Mouse (Mus musculus) G1E (cell line): ENCODE measurements around the gene Akap12. TPM values are rescaled to one million over a fixed set of nuclear protein-coding genes. Genes with fewer than 3 reads are reported as not detected.

Experiments used
- ATAC-seq: 2 replicates; pipeline ENCODE4 v1.8.0; 2016; ENCODE audit warnings: mild to moderate bottlenecking; ENCODE audit not compliant: insufficient number of reproducible peaks, poor library complexity, low FRiP score, severe bottlenecking; ENCODE audit errors: extremely low read depth
- DNase-seq: peaks from one replicate; pipeline ENCODE4 v3.0.0; 2012; ENCODE audit warnings: low spot score
- H3K27me3 ChIP-seq: 2 replicates; pipeline ENCODE4 v1.6.1; 2012; ENCODE audit warnings: mild to moderate bottlenecking, low read length, inconsistent platforms; ENCODE audit not compliant: insufficient read depth
- H3K36me3 ChIP-seq: replicated peaks from 2 replicates; pipeline ENCODE3; 2012; ENCODE audit warnings: mild to moderate bottlenecking, inconsistent platforms
- H3K4me1 ChIP-seq: 2 replicates; pipeline ENCODE4 v1.6.1; 2012; ENCODE audit warnings: low read depth, low read length, inconsistent platforms, mixed read lengths; ENCODE audit not compliant: insufficient read depth
- H3K4me3 ChIP-seq: 2 replicates; pipeline ENCODE4 v1.5.1; 2012; ENCODE audit warnings: low read depth, mild to moderate bottlenecking, inconsistent platforms, low read length, moderate library complexity, mixed read lengths
- H3K9me3 ChIP-seq: replicated peaks from 2 replicates; pipeline ENCODE4 v1.6.1; 2012; ENCODE audit warnings: inconsistent platforms
- CTCF ChIP-seq: IDR thresholded peaks from 2 replicates; pipeline ENCODE4 v1.5.1; 2012; ENCODE audit warnings: low read depth, low read length, inconsistent platforms, mixed read lengths
- GATA1 ChIP-seq: IDR thresholded peaks from 2 replicates; pipeline ENCODE4 v1.6.1; 2012; ENCODE audit warnings: borderline replicate concordance, low read length, inconsistent platforms, mixed read lengths
- GATA2 ChIP-seq: IDR thresholded peaks from 2 replicates; pipeline ENCODE4 v1.6.1; 2012; ENCODE audit warnings: low read depth, low read length, inconsistent platforms, borderline replicate concordance
- POLR2AphosphoS5 ChIP-seq: IDR thresholded peaks from 2 replicates; pipeline ENCODE4 v1.6.1; 2012; ENCODE audit warnings: low read depth, low read length, inconsistent platforms; ENCODE audit not compliant: insufficient replicate concordance
- TAL1 ChIP-seq: conservative IDR thresholded peaks from 2 replicates; pipeline ENCODE4 v1.6.1; 2012; ENCODE audit warnings: low read depth, low read length, inconsistent platforms, mixed read lengths
- polyA plus RNA-seq: library from polyadenylated mRNA; stranded (reverse); fragments of >175 nt; gene quantifications from 2 replicates; pipeline ENCODE4 v1.2.3, GENCODE M21; 2012
- total RNA-seq, 2 experiments: library from RNA; stranded (forward) in 1 of 2; stranded (reverse) in 1 of 2; fragments of 200-1000 nt in 1 of 2; fragments of >200 nt in 1 of 2; fragmentation: Nextera tagmentation in 1 of 2; gene quantifications; 2 replicates each; pipeline ENCODE4 v1.2.3; 2014 to 2017

Gene Akap12
- total and polyA plus RNA-seq, 3 experiments: 0.11 TPM; not detected in 2

GRCm38 (mm10) chr10:4364618-4365017 lies 98.4 kb downstream of the Akap12 start:
- peaks cover 13% of the 10 kb centered on the region for H3K36me3 ChIP-seq
- peaks cover 12% of the 10 kb centered on the region for H3K9me3 ChIP-seq
- DNase-seq: no peak
- no peaks in the 10 kb centered on the region for H3K4me1 ChIP-seq
- no peak for ATAC-seq
- no peaks in the 10 kb centered on the region for H3K27me3 ChIP-seq
- TF ChIP-seq GATA2: no peak
- TF ChIP-seq CTCF: no peak
- TF ChIP-seq GATA1: no peak
- TF ChIP-seq TAL1: no peak
- TF ChIP-seq POLR2AphosphoS5: no peak
- no peak overlapping the region for H3K4me3 ChIP-seq

DNA sequence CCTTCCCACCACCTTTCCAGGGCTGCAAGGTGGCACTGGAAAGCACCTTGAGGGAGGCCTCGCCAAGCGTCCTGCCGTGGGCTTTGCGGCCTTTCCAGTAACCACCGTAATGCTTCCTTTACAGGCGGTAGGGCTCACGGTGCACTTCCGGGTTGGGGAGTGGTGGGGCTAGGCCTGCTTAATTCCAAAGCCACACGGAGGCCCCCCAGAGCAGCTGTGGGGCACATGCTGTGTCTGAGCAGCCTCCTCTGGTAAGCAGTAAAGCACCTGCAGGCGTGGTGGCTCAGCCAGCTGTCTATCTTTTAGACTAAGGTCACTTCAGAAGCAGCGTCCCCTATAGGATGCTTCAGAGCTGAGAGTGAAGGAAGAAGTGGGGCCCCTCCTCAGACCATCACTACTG lies 103.9 kb downstream of the Akap12 start:
- Histone ChIP-seq H3K36me3 (peaks cover 54% of the 10 kb centered on the region), H3K27me3 (no peaks in the 10 kb centered on the region), H3K9me3 (no peaks in the 10 kb centered on the region), H3K4me1 (no peaks in the 10 kb centered on the region), H3K4me3 (no peak overlapping the region)
- TF ChIP-seq POLR2AphosphoS5 (no peak), GATA1 (no peak), TAL1 (no peak), CTCF (no peak), GATA2 (no peak)
- DNase-seq (no peak), ATAC-seq (no peak)

DNA sequence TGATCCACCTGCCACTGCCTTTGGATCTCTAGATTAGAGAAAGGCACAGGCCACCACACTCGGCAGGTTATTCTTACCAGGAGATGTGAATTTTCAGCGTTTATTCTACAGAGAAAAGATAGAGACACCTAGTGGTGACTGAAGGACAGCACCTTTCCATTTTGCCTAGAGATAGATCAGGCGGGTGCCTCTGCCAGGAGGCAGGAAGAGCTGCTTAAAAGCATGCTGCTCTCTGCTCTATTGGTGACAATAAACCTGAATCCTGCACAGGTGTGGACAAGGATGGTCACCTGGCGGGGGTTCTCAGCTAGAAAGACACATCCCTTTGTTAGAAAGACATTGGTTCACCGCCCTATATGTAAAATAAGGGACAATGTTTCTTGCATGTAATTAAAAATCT lies 105.8 kb downstream of the Akap12 start:
- peaks cover 58% of the 10 kb centered on the region for H3K36me3 ChIP-seq
- peak; percentile 20 for DNase-seq

DNA sequence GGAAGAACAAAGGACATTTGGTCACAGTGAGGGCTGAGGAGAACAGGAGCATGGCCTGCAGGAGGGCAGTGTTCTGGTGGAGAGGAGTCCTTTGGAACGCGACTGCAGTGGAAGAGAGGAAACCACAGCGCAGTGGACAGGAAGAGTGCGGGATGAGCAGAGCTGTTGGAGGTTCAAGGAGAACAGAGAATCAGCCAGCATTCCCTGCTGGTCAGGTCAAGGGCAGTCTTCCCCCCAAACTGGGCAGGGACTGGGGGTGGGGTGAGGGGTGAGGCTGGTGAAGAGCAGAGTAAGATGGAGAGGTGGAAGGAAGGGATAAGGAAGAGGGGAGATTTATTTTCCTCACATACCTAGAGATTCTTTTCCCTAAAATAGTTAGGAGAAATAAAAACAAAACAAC lies 107.4 kb downstream of the Akap12 start:
- TF ChIP-seq GATA1: no peak
- TF ChIP-seq GATA2: no peak
- no peak for TF ChIP-seq CTCF
- no peak for TF ChIP-seq POLR2AphosphoS5
- Histone ChIP-seq H3K9me3 (no peaks in the 10 kb centered on the region), H3K4me1 (no peaks in the 10 kb centered on the region), H3K27me3 (no peaks in the 10 kb centered on the region), H3K4me3 (no peak overlapping the region), H3K36me3 (peaks cover 54% of the 10 kb centered on the region)
- ATAC-seq (no peak), DNase-seq (no peak)

More for the DNA sequence above, 105.8 kb downstream of the Akap12 start:
- Histone ChIP-seq H3K27me3 (no peaks in the 10 kb centered on the region), H3K4me3 (no peak overlapping the region), H3K9me3 (no peaks in the 10 kb centered on the region), H3K4me1 (no peaks in the 10 kb centered on the region)
- ATAC-seq: no peak
- TF ChIP-seq GATA2 (no peak), CTCF (peak; percentile 40)

- Histone ChIP-seq H3K4me3 (no peak overlapping the region), H3K4me1 (no peaks in the 10 kb centered on the region), H3K9me3 (no peaks in the 10 kb centered on the region), H3K36me3 (peaks cover 48% of the 10 kb centered on the region), H3K27me3 (no peaks in the 10 kb centered on the region)
- DNase-seq: no peak
- ATAC-seq: no peak
- TF ChIP-seq POLR2AphosphoS5 (no peak), CTCF (no peak), GATA1 (no peak), GATA2 (no peak), TAL1 (no peak)
These were observed 108.1 kb downstream of the Akap12 start for GRCm38 (mm10) chr10:4374239-4374638.

GRCm38 (mm10) chr10:4374734-4375133 lies 108.6 kb downstream of the Akap12 start:
- no peaks in the 10 kb centered on the region for H3K4me1 ChIP-seq
- no peak for ATAC-seq
- peaks cover 47% of the 10 kb centered on the region for H3K36me3 ChIP-seq
- DNase-seq: no peak
- no peaks in the 10 kb centered on the region for H3K9me3 ChIP-seq
- H3K27me3 ChIP-seq: no peaks in the 10 kb centered on the region
- no peak overlapping the region for H3K4me3 ChIP-seq
- TF ChIP-seq GATA1 (no peak), TAL1 (no peak), GATA2 (no peak), POLR2AphosphoS5 (no peak), CTCF (no peak)

DNA sequence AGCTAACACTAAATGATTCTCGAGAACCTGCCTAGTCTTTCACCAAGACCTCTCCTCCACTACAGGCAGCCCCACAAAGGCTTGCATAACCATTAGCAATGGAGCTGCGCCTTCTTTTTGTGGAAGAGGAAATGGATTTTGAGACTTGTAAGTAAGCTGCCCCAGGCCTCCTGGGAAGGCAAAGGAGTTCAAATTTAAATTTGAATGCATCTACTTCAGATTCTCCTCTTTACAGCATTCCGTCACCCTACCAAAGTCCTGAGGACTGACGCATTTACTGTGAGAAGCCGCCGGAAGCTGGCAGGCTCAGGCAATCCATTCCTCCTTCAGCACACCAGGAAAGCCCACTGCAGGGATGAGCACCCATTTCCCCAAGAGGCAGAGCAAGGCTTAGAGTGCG lies 109.1 kb downstream of the Akap12 start:
- Histone ChIP-seq H3K27me3 (no peaks in the 10 kb centered on the region), H3K4me3 (no peak overlapping the region), H3K4me1 (no peaks in the 10 kb centered on the region), H3K36me3 (peaks cover 47% of the 10 kb centered on the region), H3K9me3 (no peaks in the 10 kb centered on the region)
- ATAC-seq: no peak
- TF ChIP-seq POLR2AphosphoS5: no peak
- TF ChIP-seq GATA1: no peak
- no peak for TF ChIP-seq CTCF
- no peak for TF ChIP-seq GATA2
- TF ChIP-seq TAL1: no peak
- DNase-seq: no peak
